Mouse (Mus musculus) adrenal gland, adult 18-20 months (tissue): ENCODE results near the gene Sec14l1. TPM values are rescaled to one million over a fixed set of nuclear protein-coding genes. Genes with fewer than 3 reads are reported as not detected.

Experiments
- DNase-seq, 2 experiments: peaks; one replicate each; pipeline ENCODE4 v3.0.0; 2021 to 2022; ENCODE audit warnings: low spot score in 2 of 2
- total RNA-seq, 2 experiments: library from RNA; stranded (reverse); gene quantifications; 1 replicate in 1 of 2; 2 replicates in 1 of 2; pipeline ENCODE4 v1.2.3; 2021

The Sec14l1 gene
- total RNA-seq, 2 experiments from 2014 or later, result 106 to 159 TPM

- DNase-seq, result no peak
These were observed 12.4 kb downstream of the Sec14l1 start for GRCm38 (mm10) chr11:117127250-117127837.

GRCm38 (mm10) chr11:117127931-117128548 is 13.1 kb downstream of the Sec14l1 start:
- no peak for DNase-seq

- no peak for DNase-seq
These were observed 14.5 kb downstream of the Sec14l1 start for GRCm38 (mm10) chr11:117129473-117129872.

GRCm38 (mm10) chr11:117130068-117130467 is 15.1 kb downstream of the Sec14l1 start:
- no peak for DNase-seq

GRCm38 (mm10) chr11:117130888-117131287 is 15.9 kb downstream of the Sec14l1 start:
- no peak for DNase-seq

- DNase-seq, result no peak
These were observed 16.5 kb downstream of the Sec14l1 start for GRCm38 (mm10) chr11:117131450-117131849.

- peak in 1 of 2 experiments; percentile 58 for DNase-seq
These were observed 19.9 kb downstream of the Sec14l1 start for GRCm38 (mm10) chr11:117134776-117135387.

- DNase-seq, result no peak
These were observed 20.7 kb downstream of the Sec14l1 start for GRCm38 (mm10) chr11:117135457-117136290.

GRCm38 (mm10) chr11:117136880-117137279 is 21.9 kb downstream of the Sec14l1 start:
- DNase-seq, result no peak

- DNase-seq, result no peak
These were observed 23.3 kb downstream of the Sec14l1 start for GRCm38 (mm10) chr11:117138213-117138761.

GRCm38 (mm10) chr11:117138795-117139463 is 24.0 kb downstream of the Sec14l1 start:
- no peak for DNase-seq

- no peak for DNase-seq
These were observed 26.5 kb downstream of the Sec14l1 start for GRCm38 (mm10) chr11:117141376-117142001.

GRCm38 (mm10) chr11:117142507-117142906 is 27.5 kb downstream of the Sec14l1 start:
- no peak for DNase-seq

- no peak for DNase-seq
These were observed 30.6 kb downstream of the Sec14l1 start for GRCm38 (mm10) chr11:117145451-117146117.

GRCm38 (mm10) chr11:117146118-117146506 is 31.1 kb downstream of the Sec14l1 start:
- no peak for DNase-seq

- no peak for DNase-seq
These were observed 32.0 kb downstream of the Sec14l1 start for GRCm38 (mm10) chr11:117146776-117147536.

GRCm38 (mm10) chr11:117148893-117149685 is 34.1 kb downstream of the Sec14l1 start:
- no peak for DNase-seq

GRCm38 (mm10) chr11:117150467-117150966 is 35.5 kb downstream of the Sec14l1 start:
- DNase-seq, result no peak
